Mouse (Mus musculus) heart, adult 2 months (tissue): ENCODE results near the gene Stard13. TPM values are rescaled to one million over a fixed set of nuclear protein-coding genes. Genes with fewer than 3 reads are reported as not detected.
A peak's percentile ranks its signal among the peaks of the same experiment; 100 is the strongest.

Experiments
- DNase-seq, 2 experiments: peaks; one replicate each; pipeline ENCODE4 v3.0.0; 2021
- H3K27ac ChIP-seq: fragments of 200-600 bp; 2 replicates; pipeline ENCODE4 v1.8.1; 2022
- H3K27me3 ChIP-seq: fragments of 200-500 bp; 2 replicates; pipeline ENCODE4 v1.6.1; 2012; ENCODE audit warnings: mild to moderate bottlenecking, low read length, inconsistent platforms, mixed read lengths; ENCODE audit not compliant: control insufficient read depth, insufficient read depth
- H3K36me3 ChIP-seq: fragments of 200-500 bp; 2 replicates; pipeline ENCODE4 v1.6.1; 2012; ENCODE audit warnings: low read length, inconsistent platforms; ENCODE audit not compliant: control insufficient read depth, insufficient read depth
- H3K4me1 ChIP-seq: fragments of 200-500 bp; 2 replicates; pipeline ENCODE4 v1.6.1; 2011; ENCODE audit warnings: low read length; ENCODE audit not compliant: control insufficient read depth, insufficient read depth
- H3K4me3 ChIP-seq: fragments of 200-600 bp; 2 replicates; pipeline ENCODE4 v1.8.1; 2022
- H3K79me2 ChIP-seq: fragments of 200-500 bp; replicated peaks from 2 replicates; pipeline ENCODE4 v1.6.1; 2012; ENCODE audit warnings: mild to moderate bottlenecking, inconsistent platforms, low read length, moderate library complexity, mixed read lengths; ENCODE audit not compliant: control insufficient read depth, insufficient read depth
- H3K9ac ChIP-seq: fragments of 200-500 bp; 2 replicates; pipeline ENCODE4 v1.6.1; 2012; ENCODE audit warnings: low read depth, mild to moderate bottlenecking, control low read depth, inconsistent platforms, low read length, mixed read lengths
- CTCF ChIP-seq: fragments of 200-600 bp; IDR thresholded peaks from 2 replicates; pipeline ENCODE4 v1.8.1; 2022; ENCODE audit warnings: antibody characterized with exemption, mild to moderate bottlenecking, moderate library complexity
- EP300 ChIP-seq: fragments of 200-500 bp; IDR thresholded peaks from 2 replicates; pipeline ENCODE4 v1.6.1; 2011; ENCODE audit warnings: low read depth, low read length, control low read depth; ENCODE audit not compliant: insufficient read depth
- POLR2A ChIP-seq: fragments of 200-500 bp; IDR thresholded peaks from 2 replicates; pipeline ENCODE4 v1.6.1; 2011; ENCODE audit warnings: mild to moderate bottlenecking, low read depth, low read length, control low read depth; ENCODE audit not compliant: insufficient read depth
- WGBS: fragments of 180-500 bp; shearing (Covaris S2); methylation state at CpG from one replicate; pipeline ENCODE4 v1.1.7; 2018; 5-methylcytosine and 5-hydroxymethylcytosine counted together
- intact Hi-C: fragments of 180-260 bp; cut with DNase I; formaldehyde crosslinking; loops from one replicate; pipeline ENCODE4 v1.15.1; 2025
- polyA plus RNA-seq: library from polyadenylated mRNA; depleted of rRNA; stranded (reverse); fragments of >200 nt; gene quantifications from 2 replicates; pipeline ENCODE4 v1.2.3, GENCODE M21; 2012
- total RNA-seq, 2 experiments: library from RNA; stranded (reverse); gene quantifications; 2 replicates each; pipeline ENCODE4 v1.2.3; 2021

Gene Stard13
- total and polyA plus RNA-seq, 3 experiments, result 9.9 to 24.4 (median 22.1) TPM

GRCm38 (mm10) chr5:151135078-151135826, 98.4 kb downstream of the Stard13 start:
- no peak overlapping the region for H3K27ac ChIP-seq
- no peaks in the 10 kb centered on the region for H3K27me3 ChIP-seq
- intact Hi-C loops, result no loop called here
- H3K4me1 ChIP-seq, result peaks cover 11% of the 10 kb centered on the region
- H3K79me2 ChIP-seq, result 0 out of 2 replicates have a peak, but pooled peaks cover 3% of the 10 kb centered on the region
- H3K36me3 ChIP-seq, result peaks cover 16% of the 10 kb centered on the region
- no peak for DNase-seq
- TF ChIP-seq EP300 (no peak), CTCF (no peak), POLR2A (no peak)
- H3K9ac ChIP-seq, result no peak overlapping the region
- no peak overlapping the region for H3K4me3 ChIP-seq
- WGBS, result 54% methylated on average over 8 of the region's 8 CpGs

DNA sequence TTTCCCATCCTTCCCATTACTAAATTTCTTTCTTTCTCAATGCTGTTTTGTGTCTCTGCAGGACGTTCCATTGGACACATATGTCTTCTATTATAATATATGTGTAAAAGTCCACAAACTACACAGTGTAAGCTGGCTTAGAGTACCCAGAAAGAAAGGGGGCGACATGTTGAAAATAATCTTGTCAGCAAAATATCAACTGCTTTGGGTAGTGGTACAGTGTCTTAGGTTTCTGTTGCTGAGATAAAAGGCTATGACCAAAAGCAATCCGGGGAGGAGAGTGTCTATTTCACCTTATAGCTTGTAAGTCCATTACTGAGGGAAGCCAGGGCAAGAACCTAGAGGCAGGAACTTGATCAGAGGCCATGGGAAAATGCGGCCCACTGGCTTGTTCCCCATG, 99.4 kb downstream of the Stard13 start:
- H3K9ac ChIP-seq, result no peak overlapping the region
- H3K36me3 ChIP-seq, result peaks cover 17% of the 10 kb centered on the region
- no peak overlapping the region for H3K27ac ChIP-seq
- H3K4me1 ChIP-seq, result peaks cover 16% of the 10 kb centered on the region
- WGBS, result 97% methylated on average over 4 of the region's 4 CpGs
- DNase-seq, result no peak
- TF ChIP-seq CTCF, result no peak
- no peak for TF ChIP-seq EP300
- TF ChIP-seq POLR2A, result no peak
- H3K27me3 ChIP-seq, result no peaks in the 10 kb centered on the region
- H3K4me3 ChIP-seq, result no peak overlapping the region
- H3K79me2 ChIP-seq, result 0 out of 2 replicates have a peak, but pooled peaks cover 3% of the 10 kb centered on the region
- intact Hi-C loops, result no loop called here

- intact Hi-C loops, result no loop called here
- DNase-seq, result no peak
- Histone ChIP-seq H3K4me3 (no peak overlapping the region), H3K4me1 (peaks cover 16% of the 10 kb centered on the region), H3K9ac (no peak overlapping the region), H3K79me2 (0 out of 2 replicates have a peak, but pooled peaks cover 3% of the 10 kb centered on the region), H3K36me3 (peaks cover 15% of the 10 kb centered on the region), H3K27me3 (no peaks in the 10 kb centered on the region), H3K27ac (no peak overlapping the region)
- TF ChIP-seq POLR2A, result no peak
- no peak for TF ChIP-seq EP300
- no peak for TF ChIP-seq CTCF
- 96% methylated on average over 14 of the region's 14 CpGs for WGBS
These were observed 99.9 kb downstream of the Stard13 start for GRCm38 (mm10) chr5:151133744-151134143.

GRCm38 (mm10) chr5:151129762-151130161, 103.9 kb downstream of the Stard13 start:
- no peak overlapping the region for H3K9ac ChIP-seq
- 22% methylated on average over 2 of the region's 2 CpGs for WGBS
- H3K27ac ChIP-seq, result peak overlapping the region; percentile 49
- H3K27me3 ChIP-seq, result no peaks in the 10 kb centered on the region
- H3K4me3 ChIP-seq, result no peak overlapping the region
- H3K4me1 ChIP-seq, result peaks cover 9% of the 10 kb centered on the region
- H3K79me2 ChIP-seq, result peaks cover 5% of the 10 kb centered on the region
- intact Hi-C loops, result no loop called here
- TF ChIP-seq CTCF (no peak), EP300 (no peak), POLR2A (no peak)
- peaks cover 5% of the 10 kb centered on the region for H3K36me3 ChIP-seq
- DNase-seq, result no peak

GRCm38 (mm10) chr5:151127298-151127717, 106.3 kb downstream of the Stard13 start:
- DNase-seq, result peak in 1 of 2 experiments; percentile 29
- Histone ChIP-seq H3K27ac (peak overlapping the region; percentile 22), H3K4me1 (peaks cover 9% of the 10 kb centered on the region), H3K4me3 (peak overlapping the region; percentile 3), H3K27me3 (no peaks in the 10 kb centered on the region), H3K79me2 (peaks cover 6% of the 10 kb centered on the region), H3K9ac (peak overlapping the region; percentile 59), H3K36me3 (peaks cover 5% of the 10 kb centered on the region)
- intact Hi-C loops, result no loop called here
- no peak for TF ChIP-seq CTCF
- no peak for TF ChIP-seq POLR2A
- no peak for TF ChIP-seq EP300
- WGBS, result 39% methylated on average over 6 of the region's 6 CpGs

GRCm38 (mm10) chr5:151126608-151127005, 107.0 kb downstream of the Stard13 start:
- 65% methylated on average over 10 of the region's 10 CpGs for WGBS
- H3K4me3 ChIP-seq, result peak overlapping the region; percentile 3
- DNase-seq, result no peak
- H3K4me1 ChIP-seq, result peaks cover 9% of the 10 kb centered on the region
- H3K79me2 ChIP-seq, result peaks cover 6% of the 10 kb centered on the region
- peak overlapping the region; percentile 38; the same call in 1 of the 2 replicates for H3K9ac ChIP-seq
- H3K36me3 ChIP-seq, result peaks cover 5% of the 10 kb centered on the region
- no peaks in the 10 kb centered on the region for H3K27me3 ChIP-seq
- intact Hi-C loops, result no loop called here
- no peak for TF ChIP-seq EP300
- 0 out of 2 replicates have a peak, but pooled peaks have one; percentile 19 for TF ChIP-seq POLR2A
- no peak for TF ChIP-seq CTCF
- H3K27ac ChIP-seq, result peak overlapping the region; percentile 22
